Mouse (Mus musculus) stomach, postnatal 0 days (tissue): Measurements from ENCODE around the gene Olfr1336.

Source experiments
- CTCF ChIP-seq: IDR thresholded peaks from 2 replicates; pipeline ENCODE4 v1.5.1; 2016; ENCODE audit warnings: antibody characterized with exemption, low read depth, mild to moderate bottlenecking, moderate library complexity
- EP300 ChIP-seq: optimal IDR thresholded peaks from 2 replicates; pipeline ENCODE3; 2016; ENCODE audit warnings: antibody characterized with exemption

DNA sequence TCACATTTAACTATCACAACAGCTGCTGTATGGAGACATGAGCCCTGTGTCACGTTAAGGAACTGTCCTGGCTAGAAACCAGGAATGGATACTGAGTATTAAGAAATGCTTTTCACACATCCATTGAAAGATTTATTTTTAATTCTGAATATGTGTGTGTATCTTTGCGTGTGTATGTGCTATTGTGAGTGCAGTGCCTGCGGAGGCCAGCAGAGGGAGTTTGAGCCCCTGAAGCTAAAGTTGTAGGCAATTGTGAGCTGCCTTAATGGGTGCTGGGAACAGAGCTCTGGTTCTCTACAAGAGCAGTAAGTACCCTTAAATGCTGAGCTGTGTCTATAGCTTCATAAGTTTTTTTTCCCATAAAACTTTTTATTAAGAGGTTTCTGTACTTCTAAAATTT lies 26.6 kb upstream of the Olfr1336 start:
- TF ChIP-seq CTCF (peak; percentile 17; the same call in 1 of the 2 replicates), EP300 (no peak)
